Mouse (Mus musculus) neural tube, embryonic 11.5 days (tissue): Measurements from ENCODE around the gene Scfd2. TPM values are rescaled to one million over a fixed set of nuclear protein-coding genes. Genes with fewer than 3 reads are reported as not detected.

Experiments
- ATAC-seq: fragments of 200-750 bp; cut with Nextera tagmentation; 2 replicates; pipeline ENCODE4 v1.8.0; 2017; ENCODE audit warnings: moderate number of reproducible peaks, mild to moderate bottlenecking, moderate TSS enrichment, moderate library complexity; ENCODE audit not compliant: insufficient read depth, low FRiP score, low TSS enrichment
- DNase-seq: peaks from one replicate; pipeline ENCODE4 v3.0.0-alpha.2; 2015; ENCODE audit warnings: low spot score
- H3K27ac ChIP-seq: fragments of 300-500 bp; sonication (generic); 2 replicates; pipeline ENCODE4 v1.5.1; 2014; ENCODE audit warnings: low read depth, mild to moderate bottlenecking, low read length
- H3K27me3 ChIP-seq: fragments of 300-500 bp; sonication (generic); 2 replicates; pipeline ENCODE4 v1.6.1; 2014; ENCODE audit warnings: mild to moderate bottlenecking, low read length, mixed read lengths; ENCODE audit not compliant: control insufficient read depth, insufficient read depth
- H3K36me3 ChIP-seq: fragments of 300-500 bp; sonication (generic); 2 replicates; pipeline ENCODE4 v1.6.1; 2014; ENCODE audit warnings: mild to moderate bottlenecking, low read length, moderate library complexity, mixed read lengths; ENCODE audit not compliant: control insufficient read depth, insufficient read depth
- H3K4me1 ChIP-seq: fragments of 300-500 bp; sonication (generic); 2 replicates; pipeline ENCODE4 v1.6.1; 2014; ENCODE audit warnings: low read length, mixed read lengths; ENCODE audit not compliant: control insufficient read depth, insufficient read depth
- H3K4me2 ChIP-seq: fragments of 300-500 bp; sonication (generic); 2 replicates; pipeline ENCODE4 v1.6.1; 2014; ENCODE audit warnings: low read depth, mild to moderate bottlenecking, moderate library complexity
- H3K4me3 ChIP-seq: fragments of 300-500 bp; sonication (generic); 2 replicates; pipeline ENCODE4 v1.5.1; 2014; ENCODE audit warnings: low read depth, low read length
- H3K9ac ChIP-seq: fragments of 300-500 bp; sonication (generic); 2 replicates; pipeline ENCODE4 v1.6.1; 2014; ENCODE audit warnings: mild to moderate bottlenecking, low read length
- H3K9me3 ChIP-seq: fragments of 300-500 bp; sonication (generic); 2 replicates; pipeline ENCODE4 v1.6.1; 2016; ENCODE audit warnings: low read length; ENCODE audit not compliant: control insufficient read depth
- WGBS: fragments of 180-500 bp; shearing (Covaris S2); extraction: QIAGEN DNeasy Blood & Tissue Kit; methylation state at CpG from one replicate; pipeline ENCODE4 v1.1.7; 2014; 5-methylcytosine and 5-hydroxymethylcytosine counted together
- polyA plus RNA-seq: library from polyadenylated mRNA; unstranded; fragments of >200 nt; fragmentation: Nextera tagmentation; extraction: Ambion mirVana; gene quantifications from 2 replicates; pipeline ENCODE4 v1.2.1, GENCODE M21; 2014

The Scfd2 gene
- polyA plus RNA-seq, 1 experiment from 2014 or later = 14.7 TPM

DNA sequence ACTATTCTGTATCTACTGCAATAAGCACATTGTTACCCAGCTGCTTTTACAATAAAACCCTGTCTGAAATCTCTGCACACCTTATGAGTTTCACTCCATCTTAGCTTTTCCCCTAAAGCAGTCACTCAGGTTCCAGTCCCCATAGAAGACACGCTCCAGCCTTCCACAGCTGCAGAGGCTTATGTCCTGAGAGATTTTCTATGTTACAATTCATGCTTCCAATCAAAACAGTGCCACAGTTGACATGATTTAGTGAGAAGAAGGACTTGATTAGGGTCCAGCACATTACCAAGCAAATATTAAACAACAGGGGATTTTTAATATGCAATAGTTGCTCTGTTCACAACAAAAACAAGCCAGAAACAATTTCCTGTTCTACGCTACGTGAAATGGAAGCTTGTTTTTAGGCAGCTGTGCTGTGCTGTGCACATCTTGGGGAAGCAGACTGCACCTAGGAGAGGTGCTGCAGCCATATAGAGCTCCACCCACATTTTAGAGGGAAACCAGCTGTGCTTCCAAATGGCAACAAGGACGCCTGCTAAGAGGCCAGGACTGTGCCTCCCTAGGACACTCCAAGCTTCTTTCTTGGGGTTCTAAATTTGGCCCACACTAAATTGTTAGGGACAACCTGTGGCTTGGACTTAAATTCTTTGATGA lies 225.9 kb downstream of the Scfd2 start:
- ATAC-seq (no peak), DNase-seq (no peak)
- no peak overlapping the region for H3K27ac ChIP-seq
- no peaks in the 10 kb centered on the region for H3K9me3 ChIP-seq
- H3K9ac ChIP-seq = no peak overlapping the region
- H3K36me3 ChIP-seq = no peaks in the 10 kb centered on the region
- 62% methylated on average over 4 of the region's 4 CpGs for WGBS
- no peaks in the 10 kb centered on the region for H3K27me3 ChIP-seq
- no peak overlapping the region for H3K4me2 ChIP-seq
- H3K4me3 ChIP-seq = no peak overlapping the region
- H3K4me1 ChIP-seq = no peaks in the 10 kb centered on the region

DNA sequence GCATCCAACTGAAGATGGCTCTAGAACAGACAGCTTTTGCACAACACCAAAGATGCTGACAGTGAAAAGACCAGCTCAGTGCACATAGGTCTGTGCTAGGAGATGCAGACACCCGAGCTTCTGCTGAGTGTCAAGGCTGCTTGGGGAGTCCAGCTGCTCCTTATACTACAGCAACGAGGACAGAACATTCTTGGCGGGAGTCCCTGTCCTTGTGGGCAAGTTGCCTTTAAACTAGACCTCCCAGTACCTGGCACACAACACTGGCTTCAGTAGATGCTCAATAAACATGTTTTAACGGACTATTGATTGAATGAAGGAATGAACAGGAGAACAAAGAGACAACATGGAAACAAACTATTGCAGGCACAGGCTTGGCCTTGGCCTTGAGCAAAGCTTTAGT lies 226.8 kb downstream of the Scfd2 start:
- Histone ChIP-seq H3K9me3 (no peaks in the 10 kb centered on the region), H3K27ac (no peak overlapping the region), H3K27me3 (no peaks in the 10 kb centered on the region), H3K4me1 (no peaks in the 10 kb centered on the region; the same call in 1 of the 2 replicates), H3K4me3 (no peak overlapping the region), H3K36me3 (no peaks in the 10 kb centered on the region), H3K4me2 (no peak overlapping the region), H3K9ac (no peak overlapping the region)
- DNase-seq (no peak), ATAC-seq (no peak)
- WGBS = 80% methylated on average over 4 of the region's 4 CpGs

DNA sequence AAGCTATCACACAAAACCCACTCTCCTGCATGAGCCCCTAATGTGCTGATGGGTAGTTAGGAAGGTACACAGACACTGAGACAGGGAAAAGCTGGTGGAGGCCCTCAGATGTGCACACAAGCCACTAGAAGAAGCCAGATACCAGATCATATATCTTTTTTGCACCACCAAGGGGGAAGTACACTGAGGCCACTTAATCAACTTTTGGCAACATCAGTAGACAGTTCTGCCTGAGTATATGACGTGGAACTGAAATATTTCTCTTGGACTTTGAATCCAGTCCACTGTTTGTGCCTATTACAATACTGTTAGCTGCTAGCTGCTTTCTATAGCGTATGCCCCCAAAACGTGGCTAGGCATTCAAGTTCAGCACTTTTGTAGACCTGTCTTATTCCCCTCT lies 229.2 kb downstream of the Scfd2 start:
- Histone ChIP-seq H3K4me2 (no peak overlapping the region), H3K9ac (no peak overlapping the region), H3K27me3 (no peaks in the 10 kb centered on the region), H3K4me1 (no peaks in the 10 kb centered on the region; the same call in 1 of the 2 replicates), H3K27ac (no peak overlapping the region), H3K9me3 (no peaks in the 10 kb centered on the region), H3K4me3 (no peak overlapping the region), H3K36me3 (no peaks in the 10 kb centered on the region)
- WGBS = 77% methylated on average over 3 of the region's 3 CpGs
- no peak for ATAC-seq
- no peak for DNase-seq

DNA sequence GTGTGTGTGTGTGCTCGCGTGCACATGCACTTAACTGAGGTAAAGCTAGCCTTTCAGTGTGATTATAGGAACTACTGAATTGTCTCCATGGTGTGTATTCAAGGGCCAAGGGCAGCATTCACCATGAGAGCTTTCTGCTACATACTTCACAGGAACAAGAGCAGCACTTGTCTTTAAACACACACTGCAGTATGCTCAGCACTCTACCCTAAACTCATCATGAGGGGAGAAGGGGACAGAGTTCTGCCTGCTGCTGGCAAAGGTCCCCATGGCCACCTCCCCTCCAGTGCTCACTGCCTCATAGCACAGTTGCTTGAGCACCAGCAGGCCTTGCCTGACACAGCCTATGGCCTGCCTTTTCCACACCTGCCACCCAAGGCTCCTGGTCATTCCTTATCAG lies 230.1 kb downstream of the Scfd2 start:
- H3K4me2 ChIP-seq = no peak overlapping the region
- H3K9ac ChIP-seq = no peak overlapping the region
- ATAC-seq (no peak), DNase-seq (no peak)
- no peak overlapping the region for H3K27ac ChIP-seq
- WGBS = 93% methylated on average over 2 of the region's 2 CpGs
- no peaks in the 10 kb centered on the region for H3K27me3 ChIP-seq
- no peak overlapping the region for H3K4me3 ChIP-seq
- H3K9me3 ChIP-seq = no peaks in the 10 kb centered on the region
- H3K36me3 ChIP-seq = no peaks in the 10 kb centered on the region
- no peaks in the 10 kb centered on the region; the same call in 1 of the 2 replicates for H3K4me1 ChIP-seq

DNA sequence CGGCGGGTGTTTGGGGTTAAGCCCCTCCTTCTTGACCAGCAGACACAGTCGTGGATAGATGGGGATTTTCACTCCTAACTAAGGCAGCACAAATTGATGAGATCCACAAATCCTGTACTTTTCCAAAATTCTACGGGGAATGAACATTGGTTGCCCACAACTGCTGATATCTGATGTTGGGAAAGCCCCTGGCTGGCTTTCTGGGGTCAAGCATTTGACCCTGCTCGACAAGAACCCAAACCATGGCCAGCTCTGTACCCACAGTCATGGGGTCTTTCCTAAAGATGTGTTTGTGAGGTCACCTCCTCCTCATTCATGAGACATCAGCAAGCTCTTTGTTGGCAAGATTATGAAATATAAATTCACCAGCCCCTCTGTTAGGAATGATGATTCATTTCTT lies 230.6 kb downstream of the Scfd2 start:
- no peak for DNase-seq
- WGBS = 60% methylated on average over 5 of the region's 5 CpGs
- no peak overlapping the region for H3K27ac ChIP-seq
- no peak overlapping the region for H3K4me2 ChIP-seq
- no peak overlapping the region for H3K9ac ChIP-seq
- H3K9me3 ChIP-seq = no peaks in the 10 kb centered on the region
- no peaks in the 10 kb centered on the region for H3K27me3 ChIP-seq
- no peaks in the 10 kb centered on the region; the same call in 1 of the 2 replicates for H3K4me1 ChIP-seq
- H3K36me3 ChIP-seq = no peaks in the 10 kb centered on the region
- no peak for ATAC-seq
- no peak overlapping the region for H3K4me3 ChIP-seq

DNA sequence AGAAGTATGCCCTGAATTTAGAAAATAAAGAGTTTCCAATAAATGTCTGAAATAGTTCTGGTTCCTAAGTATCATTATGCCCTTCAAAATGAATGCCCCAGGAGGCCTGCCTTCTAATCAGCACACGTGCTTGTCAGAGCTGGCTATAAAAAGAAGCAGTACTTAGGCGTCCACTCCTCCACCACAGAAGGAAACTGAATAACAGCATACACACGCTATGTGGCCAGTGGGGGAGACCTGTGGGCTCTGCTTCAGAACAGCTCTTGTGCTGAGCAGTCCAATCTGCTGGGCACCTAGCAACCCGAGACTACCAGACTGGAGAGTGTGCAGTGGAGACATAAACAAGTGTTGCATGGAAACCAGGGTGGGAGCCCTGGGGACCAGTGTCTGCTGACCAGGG lies 231.4 kb downstream of the Scfd2 start:
- Histone ChIP-seq H3K4me3 (no peak overlapping the region), H3K9me3 (no peaks in the 10 kb centered on the region), H3K4me2 (no peak overlapping the region), H3K27me3 (no peaks in the 10 kb centered on the region), H3K4me1 (no peaks in the 10 kb centered on the region; the same call in 1 of the 2 replicates), H3K36me3 (no peaks in the 10 kb centered on the region), H3K9ac (no peak overlapping the region), H3K27ac (no peak overlapping the region)
- DNase-seq (no peak), ATAC-seq (no peak)
- WGBS = 45% methylated on average over 4 of the region's 4 CpGs

DNA sequence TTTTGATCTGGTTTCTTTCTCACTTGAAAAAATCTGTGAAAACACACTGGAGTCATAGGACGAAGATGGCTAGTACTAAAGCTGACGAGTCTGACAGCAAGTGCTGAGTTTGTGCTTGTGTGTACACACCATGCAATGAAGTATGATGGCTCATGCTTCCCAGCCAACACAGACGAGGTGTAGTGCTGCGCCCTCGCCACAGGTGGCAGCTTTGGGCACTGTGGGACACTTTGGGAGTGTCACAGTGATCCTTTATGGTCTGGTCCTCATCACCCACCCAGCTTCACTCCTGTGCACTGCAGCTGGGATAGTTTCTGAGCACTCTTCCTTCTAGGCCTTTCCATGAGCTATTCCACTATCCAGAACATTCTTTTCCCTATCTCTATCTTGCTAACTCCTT lies 234.4 kb downstream of the Scfd2 start:
- ATAC-seq = no peak
- no peaks in the 10 kb centered on the region for H3K27me3 ChIP-seq
- H3K9me3 ChIP-seq = no peaks in the 10 kb centered on the region
- DNase-seq = no peak
- no peaks in the 10 kb centered on the region; the same call in 1 of the 2 replicates for H3K4me1 ChIP-seq
- WGBS = 86% methylated on average over 5 of the region's 5 CpGs
- no peak overlapping the region for H3K4me3 ChIP-seq
- no peak overlapping the region for H3K27ac ChIP-seq
- no peaks in the 10 kb centered on the region for H3K36me3 ChIP-seq
- H3K4me2 ChIP-seq = no peak overlapping the region
- H3K9ac ChIP-seq = no peak overlapping the region

DNA sequence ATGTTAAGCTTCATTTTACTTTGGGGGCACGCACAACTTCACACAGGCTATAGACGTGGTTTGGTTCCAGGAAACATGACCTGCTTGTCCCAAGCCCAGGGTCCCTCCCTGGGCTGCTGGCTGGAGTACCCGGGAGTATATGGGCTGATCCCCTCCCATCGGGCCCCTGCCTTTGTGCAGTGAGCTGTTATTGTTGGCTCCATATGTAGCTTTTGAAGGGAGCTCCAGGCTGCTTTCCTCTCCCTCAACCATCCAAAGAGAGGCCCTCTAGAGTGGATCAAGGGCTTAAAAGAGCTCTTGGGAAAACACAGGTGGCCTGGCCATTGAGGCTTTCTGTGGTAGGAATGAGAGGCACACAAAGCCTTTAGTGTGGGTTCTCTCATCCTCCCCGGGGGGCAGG lies 235.5 kb downstream of the Scfd2 start:
- H3K4me1 ChIP-seq = no peaks in the 10 kb centered on the region; the same call in 1 of the 2 replicates
- no peak overlapping the region for H3K27ac ChIP-seq
- no peaks in the 10 kb centered on the region for H3K36me3 ChIP-seq
- ATAC-seq = no peak
- H3K4me3 ChIP-seq = no peak overlapping the region
- WGBS = 62% methylated on average over 5 of the region's 5 CpGs
- no peak overlapping the region for H3K9ac ChIP-seq
- no peak for DNase-seq
- no peaks in the 10 kb centered on the region for H3K9me3 ChIP-seq
- H3K4me2 ChIP-seq = no peak overlapping the region
- H3K27me3 ChIP-seq = no peaks in the 10 kb centered on the region

DNA sequence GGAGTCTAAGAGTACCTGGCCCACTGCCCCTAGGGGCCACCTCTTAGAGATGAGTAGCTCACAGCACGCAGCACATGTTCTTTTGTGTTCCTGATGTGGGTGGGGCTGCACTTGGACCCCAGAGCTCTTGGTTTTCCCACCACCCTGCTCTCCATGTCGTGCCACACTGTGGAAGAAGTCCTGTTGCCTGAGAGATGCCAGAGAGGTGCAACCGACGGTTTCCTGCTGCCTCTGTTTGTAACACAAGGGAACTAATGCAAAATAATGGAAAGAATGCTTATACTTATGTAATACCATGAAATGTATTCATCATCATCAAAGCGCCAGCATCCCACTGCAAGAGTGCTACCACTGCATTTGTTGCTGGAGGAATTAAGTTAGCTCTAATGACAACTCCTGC lies 238.0 kb downstream of the Scfd2 start:
- H3K4me1 ChIP-seq = no peaks in the 10 kb centered on the region
- no peak overlapping the region for H3K9ac ChIP-seq
- H3K9me3 ChIP-seq = no peaks in the 10 kb centered on the region
- H3K4me3 ChIP-seq = no peak overlapping the region
- H3K27ac ChIP-seq = no peak overlapping the region
- H3K27me3 ChIP-seq = no peaks in the 10 kb centered on the region
- H3K36me3 ChIP-seq = no peaks in the 10 kb centered on the region
- H3K4me2 ChIP-seq = no peak overlapping the region
- no peak for ATAC-seq
- WGBS = 75% methylated on average over 5 of the region's 5 CpGs
- DNase-seq = no peak
